7 mouse cellular contexts compared by ENCODE assay signal in the genomic region with DNA sequence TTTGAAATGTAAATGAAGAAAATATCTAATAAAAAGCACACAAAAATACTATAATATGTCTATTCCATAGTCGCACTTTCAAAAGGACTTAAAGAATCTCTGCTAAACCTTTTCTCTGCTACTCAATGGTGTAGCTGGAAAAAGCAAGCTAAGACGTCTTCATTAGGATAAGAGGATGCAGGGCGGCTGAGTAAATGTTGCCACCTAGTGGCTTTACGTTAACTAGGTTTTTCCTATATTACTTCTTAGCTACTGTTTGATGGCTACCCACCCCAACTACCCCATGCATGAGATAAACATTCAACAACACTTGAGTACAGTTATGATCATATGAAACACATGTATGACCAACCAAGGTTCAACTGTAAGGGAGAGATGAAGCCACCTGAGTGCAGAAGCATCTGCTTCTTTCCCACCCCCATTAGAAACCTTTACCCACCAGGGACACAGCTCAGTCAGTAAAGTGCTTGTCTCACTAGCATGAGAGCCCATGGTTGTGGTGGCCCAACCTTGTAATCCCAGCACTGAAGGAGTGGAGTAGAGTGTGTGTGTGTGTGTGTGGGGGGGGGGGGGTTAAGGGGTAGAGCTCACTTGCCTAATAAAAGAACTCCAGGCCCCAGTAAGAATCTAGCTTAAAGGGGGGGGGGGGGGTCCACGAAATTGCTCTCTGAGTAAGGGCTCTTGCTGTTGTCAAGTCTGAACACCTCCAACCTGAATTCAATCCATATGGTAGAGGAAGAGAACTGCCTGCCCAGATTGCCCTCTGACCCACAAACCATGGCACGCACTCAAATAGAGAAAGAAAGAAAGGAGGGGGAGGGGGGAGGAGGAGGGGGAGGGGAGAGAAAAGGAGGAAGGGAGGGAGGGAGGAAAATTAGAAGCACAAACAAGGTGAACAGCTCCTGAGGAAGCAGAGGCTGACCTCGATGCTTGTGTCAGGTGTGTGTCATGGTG. TPM values are rescaled to one million over a fixed set of nuclear protein-coding genes. Genes with fewer than 3 reads are reported as not detected.
DNase-seq lines count a peak whose midpoint lies in the region; ATAC-seq and TF ChIP-seq lines count a peak whose summit lies in the region.

No protein-coding gene starts in this region.

- intact Hi-C loops in left cerebral cortex, adult 2 months (cut with DNase I), result loop anchor here (5.0 kb wide), 2 partner anchors 74 to 384 kb away; partner anchors contain the start of gene Cabp7

- peak; percentile 71 for TF ChIP-seq CTCF in left cerebral cortex, adult 2 months (IDR thresholded peaks at IDR 0.05)

- DNase-seq in left cerebral cortex, adult 2 months (ENCODE audit: extremely low spot score in 1 of 2, low spot score in 2 of 2), result no peak
- no peak for DNase-seq in left cerebral cortex, adult 11 months (ENCODE audit: low spot score)
- peak; percentile 76 for DNase-seq in ES-CJ7 (ENCODE audit: low read depth, low spot score)
- peak; percentile 42 for DNase-seq in brain, embryonic 18.5 days (ENCODE audit: low read depth, low spot score)
- DNase-seq in adrenal gland, adult 8-10 months, result no peak
- no peak for DNase-seq in heart, adult 11 months

- H3K27ac ChIP-seq in left cerebral cortex, adult 2 months, result no peak overlapping the region

- H3K4me3 ChIP-seq in left cerebral cortex, adult 2 months, result no peak overlapping the region

- ATAC-seq in megakaryocyte progenitor cell, adult 5-6 weeks (replicated peaks; ENCODE audit: poor library complexity), result peak; percentile 68

RNA-seq across cellular contexts. Expression of gene Nf2, which starts 27.6 kb away (rescaled TPM):
- 10 to 100 TPM; 74.3 to 74.7 TPM for total RNA-seq in left cerebral cortex, adult 2 months (2021)
- total RNA-seq in megakaryocyte progenitor cell, adult 5-6 weeks (2015), result 17.4 and 17.9 TPM in 2 replicates
- total RNA-seq in megakaryocyte progenitor cell, adult 5-6 weeks (2017), result 48.1 and 64.9 TPM in 2 replicates
- 100 to 1,000 TPM in 2 of 4 experiments, 10 to 100 TPM in 2; 82.7 to 196 (median 122) TPM for total RNA-seq in adrenal gland, adult 8-10 months (2022)

RNA-seq across cellular contexts. Expression of gene Nipsnap1, which starts 52.0 kb away (rescaled TPM):
- total RNA-seq in left cerebral cortex, adult 2 months (2021), result 10 to 100 TPM; 84.8 to 85.8 TPM
- total RNA-seq in megakaryocyte progenitor cell, adult 5-6 weeks (2015), result 12.0 and 13.7 TPM in 2 replicates
- 20.5 and 21.5 TPM in 2 replicates for total RNA-seq in megakaryocyte progenitor cell, adult 5-6 weeks (2017)
- 10 to 100 TPM; 32.7 to 66.5 (median 46.1) TPM for total RNA-seq in adrenal gland, adult 8-10 months (2022)

Comparison
In these comparisons a context has a peak if more than half of its experiments do, and no peak if none do; other contexts are left out.
1. DNase-seq: peak in ES-CJ7 (single experiment) and brain, embryonic 18.5 days (single experiment); none in left cerebral cortex, adult 2 months (0 of 2), left cerebral cortex, adult 11 months (single experiment), adrenal gland, adult 8-10 months (single experiment) and heart, adult 11 months (single experiment).